Mouse (Mus musculus): ENCODE measurements around the gene Kras. TPM values are rescaled to one million over a fixed set of nuclear protein-coding genes. Genes with fewer than 3 reads are reported as not detected.
A peak's percentile ranks its signal among the peaks of the same experiment; 100 is the strongest.

Gene Kras
- polyA plus RNA-seq (2011; ENCODE audit: insufficient read depth, insufficient read length, low read depth, missing spikeins), result 101 and 104 TPM in 2 replicates

- 0 out of 2 replicates have a peak within 1 kb of the TSS, but pooled peaks have one; percentile 17 for H3K27ac ChIP-seq (ENCODE audit: insufficient read depth, low read length)
- TF ChIP-seq CTCF (IDR thresholded peaks at IDR 0.05; ENCODE audit: low read depth, low read length) (no peak), EP300 (IDR thresholded peaks at IDR 0.05; ENCODE audit: insufficient read depth, low read depth, low read length) (peak; percentile 58; the same call in 1 of the 2 replicates)
- no peaks in the 10 kb centered on the region; the same call in 1 of the 2 replicates for H3K27me3 ChIP-seq (ENCODE audit: control insufficient read depth, insufficient read depth, low read length, poor library complexity, severe bottlenecking)
- H3K9ac ChIP-seq (ENCODE audit: low read depth, poor library complexity, severe bottlenecking), result peak within 1 kb of the TSS; percentile 85
- H3K36me3 ChIP-seq (ENCODE audit: control insufficient read depth, insufficient read depth, low read length, poor library complexity, severe bottlenecking), result peaks cover 11% of the 10 kb centered on the region
- peak within 1 kb of the TSS; percentile 89 for H3K4me3 ChIP-seq (ENCODE audit: low read depth, low read length)
- no peaks in the 10 kb centered on the region for H3K4me1 ChIP-seq (ENCODE audit: control insufficient read depth, insufficient read depth, low read length)
- H3K9me3 ChIP-seq (replicated peaks; ENCODE audit: control insufficient read depth, insufficient read depth, low read length, poor library complexity, severe bottlenecking), result no peaks in the 10 kb centered on the region
These were observed at the start of gene Kras for GRCm38 (mm10) chr6:145250185-145250791. Gene Kras (minus strand): TSS chr6:145250239.

DNA sequence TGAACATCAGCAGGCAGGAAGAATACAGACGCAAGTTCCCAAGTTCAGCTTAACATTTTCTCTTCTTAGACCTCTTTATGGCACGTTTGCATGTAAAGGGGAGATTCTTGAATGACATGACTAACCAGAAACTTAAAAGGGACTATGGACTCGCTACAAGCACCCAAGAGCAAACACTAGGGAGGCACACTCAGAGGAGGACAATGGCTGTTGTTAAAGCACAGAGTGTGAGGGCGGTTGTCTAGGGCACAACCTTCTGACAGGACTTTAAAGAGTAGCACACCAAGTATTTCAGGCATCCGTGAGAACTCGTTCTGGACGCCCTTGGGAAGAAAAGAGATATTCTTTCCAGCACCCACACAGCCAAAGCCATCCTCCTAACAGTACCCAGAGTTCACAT is 47.6 kb upstream of the Kras start:
- Histone ChIP-seq H3K27ac (ENCODE audit: insufficient read depth, low read length) (no peak overlapping the region), H3K36me3 (ENCODE audit: control insufficient read depth, insufficient read depth, low read length, poor library complexity, severe bottlenecking) (no peaks in the 10 kb centered on the region), H3K9ac (ENCODE audit: low read depth, poor library complexity, severe bottlenecking) (no peak overlapping the region), H3K4me1 (ENCODE audit: control insufficient read depth, insufficient read depth, low read length) (no peaks in the 10 kb centered on the region), H3K9me3 (replicated peaks; ENCODE audit: control insufficient read depth, insufficient read depth, low read length, poor library complexity, severe bottlenecking) (no peaks in the 10 kb centered on the region), H3K27me3 (ENCODE audit: control insufficient read depth, insufficient read depth, low read length, poor library complexity, severe bottlenecking) (no peaks in the 10 kb centered on the region), H3K4me3 (ENCODE audit: low read depth, low read length) (no peak overlapping the region)
- TF ChIP-seq CTCF (IDR thresholded peaks at IDR 0.05; ENCODE audit: low read depth, low read length) (no peak), EP300 (IDR thresholded peaks at IDR 0.05; ENCODE audit: insufficient read depth, low read depth, low read length) (no peak), POLR2A (IDR thresholded peaks at IDR 0.05; ENCODE audit: insufficient read depth, low read length) (no peak)

DNA sequence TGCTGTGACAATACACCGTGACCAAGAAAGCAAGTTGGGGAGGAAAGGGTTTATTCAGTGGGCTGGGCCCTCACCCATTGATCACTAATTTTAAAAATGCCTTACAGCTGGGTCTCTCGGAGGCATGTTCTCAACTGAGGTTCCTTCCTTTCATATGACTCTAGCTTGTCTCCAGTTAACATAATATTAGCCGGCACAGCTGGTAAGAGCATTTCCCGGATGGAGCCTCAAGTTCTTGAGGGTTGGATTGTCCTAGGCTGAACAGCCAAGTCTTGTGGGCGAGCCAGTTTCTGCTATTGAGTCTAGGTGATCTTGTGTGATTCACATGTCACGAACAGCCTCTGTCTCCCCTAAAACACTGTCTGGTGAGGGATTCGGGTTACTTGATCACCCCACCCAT is 46.9 kb upstream of the Kras start:
- no peaks in the 10 kb centered on the region for H3K36me3 ChIP-seq (ENCODE audit: control insufficient read depth, insufficient read depth, low read length, poor library complexity, severe bottlenecking)
- H3K27ac ChIP-seq (ENCODE audit: insufficient read depth, low read length), result no peak overlapping the region
- TF ChIP-seq POLR2A (IDR thresholded peaks at IDR 0.05; ENCODE audit: insufficient read depth, low read length) (no peak), EP300 (IDR thresholded peaks at IDR 0.05; ENCODE audit: insufficient read depth, low read depth, low read length) (no peak), CTCF (IDR thresholded peaks at IDR 0.05; ENCODE audit: low read depth, low read length) (no peak)
- no peaks in the 10 kb centered on the region for H3K4me1 ChIP-seq (ENCODE audit: control insufficient read depth, insufficient read depth, low read length)
- no peaks in the 10 kb centered on the region for H3K9me3 ChIP-seq (replicated peaks; ENCODE audit: control insufficient read depth, insufficient read depth, low read length, poor library complexity, severe bottlenecking)
- no peaks in the 10 kb centered on the region for H3K27me3 ChIP-seq (ENCODE audit: control insufficient read depth, insufficient read depth, low read length, poor library complexity, severe bottlenecking)
- H3K9ac ChIP-seq (ENCODE audit: low read depth, poor library complexity, severe bottlenecking), result no peak overlapping the region
- H3K4me3 ChIP-seq (ENCODE audit: low read depth, low read length), result no peak overlapping the region

DNA sequence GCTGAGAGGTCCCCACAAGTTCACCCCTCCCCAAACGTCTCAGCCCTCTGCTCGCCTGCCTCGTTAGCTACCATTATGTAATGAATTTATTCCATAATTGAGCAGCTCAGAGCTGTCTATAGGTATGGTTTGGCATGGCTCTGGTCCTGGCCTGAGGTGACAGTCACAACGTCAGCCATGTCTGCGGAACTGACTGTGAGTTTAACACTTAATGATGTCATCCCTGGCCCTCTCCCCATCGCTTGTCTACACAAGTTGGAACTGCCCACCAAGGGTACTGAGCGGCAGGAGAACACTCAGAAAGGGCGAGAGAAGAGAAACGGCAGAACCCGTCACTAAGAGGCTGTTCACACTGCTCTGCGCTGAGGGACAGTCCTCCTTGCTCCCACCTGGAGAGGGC is 45.1 kb upstream of the Kras start:
- H3K9ac ChIP-seq (ENCODE audit: low read depth, poor library complexity, severe bottlenecking), result no peak overlapping the region
- H3K27me3 ChIP-seq (ENCODE audit: control insufficient read depth, insufficient read depth, low read length, poor library complexity, severe bottlenecking), result no peaks in the 10 kb centered on the region
- no peak for TF ChIP-seq EP300 (IDR thresholded peaks at IDR 0.05; ENCODE audit: insufficient read depth, low read depth, low read length)
- TF ChIP-seq CTCF (IDR thresholded peaks at IDR 0.05; ENCODE audit: low read depth, low read length), result no peak
- TF ChIP-seq POLR2A (IDR thresholded peaks at IDR 0.05; ENCODE audit: insufficient read depth, low read length), result no peak
- H3K36me3 ChIP-seq (ENCODE audit: control insufficient read depth, insufficient read depth, low read length, poor library complexity, severe bottlenecking), result no peaks in the 10 kb centered on the region
- no peak overlapping the region for H3K27ac ChIP-seq (ENCODE audit: insufficient read depth, low read length)
- no peaks in the 10 kb centered on the region for H3K9me3 ChIP-seq (replicated peaks; ENCODE audit: control insufficient read depth, insufficient read depth, low read length, poor library complexity, severe bottlenecking)
- H3K4me1 ChIP-seq (ENCODE audit: control insufficient read depth, insufficient read depth, low read length), result no peaks in the 10 kb centered on the region
- no peak overlapping the region for H3K4me3 ChIP-seq (ENCODE audit: low read depth, low read length)

GRCm38 (mm10) chr6:145293156-145293555 is 43.1 kb upstream of the Kras start:
- no peaks in the 10 kb centered on the region for H3K9me3 ChIP-seq (replicated peaks; ENCODE audit: control insufficient read depth, insufficient read depth, low read length, poor library complexity, severe bottlenecking)

More at GRCm38 (mm10) chr6:145293156-145293555, 43.1 kb upstream of the Kras start:
- TF ChIP-seq POLR2A (IDR thresholded peaks at IDR 0.05; ENCODE audit: insufficient read depth, low read length), result no peak
- TF ChIP-seq CTCF (IDR thresholded peaks at IDR 0.05; ENCODE audit: low read depth, low read length), result no peak
- no peak for TF ChIP-seq EP300 (IDR thresholded peaks at IDR 0.05; ENCODE audit: insufficient read depth, low read depth, low read length)
- Histone ChIP-seq H3K9ac (ENCODE audit: low read depth, poor library complexity, severe bottlenecking) (no peak overlapping the region), H3K4me3 (ENCODE audit: low read depth, low read length) (no peak overlapping the region), H3K4me1 (ENCODE audit: control insufficient read depth, insufficient read depth, low read length) (no peaks in the 10 kb centered on the region), H3K27me3 (ENCODE audit: control insufficient read depth, insufficient read depth, low read length, poor library complexity, severe bottlenecking) (no peaks in the 10 kb centered on the region), H3K36me3 (ENCODE audit: control insufficient read depth, insufficient read depth, low read length, poor library complexity, severe bottlenecking) (no peaks in the 10 kb centered on the region), H3K27ac (ENCODE audit: insufficient read depth, low read length) (no peak overlapping the region)

Measured in ES-Bruce4 (cell line).